17 mouse cellular contexts compared by ENCODE assay signal in the genomic region with DNA sequence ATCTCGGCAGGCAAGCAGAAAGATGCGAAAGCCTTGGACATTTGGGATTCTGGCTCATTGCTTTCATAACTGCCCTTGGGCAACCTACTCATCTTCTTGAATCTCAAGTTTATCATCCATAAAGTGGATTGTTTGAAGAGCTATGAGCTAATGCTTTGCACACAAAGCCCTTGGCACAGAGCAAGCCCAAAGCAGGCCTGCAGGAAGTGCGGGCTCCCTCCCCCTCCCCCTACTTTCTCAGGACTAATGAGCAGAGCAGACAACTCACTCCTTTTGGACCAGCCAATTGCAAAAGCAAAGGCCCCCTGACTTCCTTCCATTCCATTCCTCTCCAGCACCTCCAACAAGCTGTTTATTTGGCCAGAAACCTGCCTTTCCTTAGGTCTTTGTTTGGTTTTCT.
A peak's percentile ranks its signal among the peaks of the same experiment; 100 is the strongest.
DNase-seq lines count a peak whose midpoint lies in the region.
"Had no signal": no experiment of that assay in that cellular context is flagged by ENCODE, and none has a peak within 500 bp of the region (broad histone marks: within the 10 kb centered on the region; RNA-seq: fewer than 3 reads in every experiment).

No protein-coding gene starts in this region.

- intact Hi-C loops in heart, postnatal 36 days (cut with DNase I) = no loop called here

- DNase-seq in embryo, embryonic 10.5 days (ENCODE audit: low spot score) = peak; percentile 20
- DNase-seq in embryo, embryonic 10 days (ENCODE audit: low spot score) = no peak
- peak; percentile 8 to 36 for DNase-seq in heart, adult 9 months (ENCODE audit: low spot score in 2 of 2)
- no peak for DNase-seq in heart, postnatal 36 days
- peak; percentile 57 for DNase-seq in retina, postnatal 1 day
- no peak for DNase-seq in retina, embryonic 14.5 days (ENCODE audit: low spot score)
- no peak for DNase-seq in liver
- DNase-seq in layer of hippocampus, postnatal 25 days (ENCODE audit: extremely low spot score in 1 of 2, low spot score in 1 of 2) = no peak
- DNase-seq: adrenal gland, postnatal 25 days; cerebellum, adult 9-10 months; forebrain, postnatal 0 days; kidney, adult 18-20 months; left cerebral cortex, postnatal 4 days; right cerebral cortex, adult 18-20 months; right cerebral cortex, postnatal 4 days; thymus, adult 2 months; thymus, postnatal 4 days had no signal

Comparison
In these comparisons a context has a peak if more than half of its experiments do, and no peak if none do; other contexts are left out.
1. DNase-seq: peak in embryo, embryonic 10.5 days (single experiment), heart, adult 9 months (2 of 2) and retina, postnatal 1 day (single experiment); none in embryo, embryonic 10 days (single experiment), heart, postnatal 36 days (0 of 2), retina, embryonic 14.5 days (single experiment), liver (single experiment) and layer of hippocampus, postnatal 25 days (0 of 2).